Mouse (Mus musculus): ENCODE results near the gene Per3. TPM values are rescaled to one million over a fixed set of nuclear protein-coding genes. Genes with fewer than 3 reads are reported as not detected.

Per3 gene
- total RNA-seq, 2 experiments from 2014 or later = 0.94 to 1.2 TPM

GRCm38 (mm10) chr4:150963711-150964110 lies 80.8 kb downstream of the Per3 start:
- ATAC-seq (ENCODE audit: poor library complexity, severe bottlenecking) = no peak

- no peak for ATAC-seq (ENCODE audit: poor library complexity, severe bottlenecking)
Observed at GRCm38 (mm10) chr4:150962231-150962630, 82.2 kb downstream of the Per3 start.

GRCm38 (mm10) chr4:150958536-150958935 lies 85.9 kb downstream of the Per3 start:
- ATAC-seq (ENCODE audit: poor library complexity, severe bottlenecking) = no peak

GRCm38 (mm10) chr4:150957106-150957458 lies 87.4 kb downstream of the Per3 start:
- no peak for ATAC-seq (ENCODE audit: poor library complexity, severe bottlenecking)

GRCm38 (mm10) chr4:150956369-150957105 lies 87.9 kb downstream of the Per3 start:
- ATAC-seq (ENCODE audit: poor library complexity, severe bottlenecking) = no peak

Other genes starting within 250 kb of the Per3 start
- 1.8 and 3.7 TPM in 2 replicates for gene Errfi1, start 190.7 kb downstream of the Per3 start, total RNA-seq (2015)
- 2.3 and 3.4 TPM in 2 replicates for gene Errfi1, start 190.7 kb downstream of the Per3 start, total RNA-seq (2017)
- 118 and 123 TPM in 2 replicates for gene Park7, start 130.2 kb downstream of the Per3 start, total RNA-seq (2015)
- 153 and 156 TPM in 2 replicates for gene Park7, start 130.2 kb downstream of the Per3 start, total RNA-seq (2017)
- gene Tnfrsf9, start 130.1 kb downstream of the Per3 start, total RNA-seq (2015) = 0.11 and 2.2 TPM in 2 replicates
- gene Tnfrsf9, start 130.1 kb downstream of the Per3 start, total RNA-seq (2017) = 0.26 and 0.81 TPM in 2 replicates
- not detected in 2 replicates for gene Uts2, start 47.6 kb downstream of the Per3 start, total RNA-seq (2015)
- gene Uts2, start 47.6 kb downstream of the Per3 start, total RNA-seq (2017) = not detected in 2 replicates
- 134 and 150 TPM in 2 replicates for gene Vamp3, start 13.3 kb upstream of the Per3 start, total RNA-seq (2015)
- gene Vamp3, start 13.3 kb upstream of the Per3 start, total RNA-seq (2017) = 71.5 and 95.3 TPM in 2 replicates
- gene Gm13090, start 44.9 kb upstream of the Per3 start, total RNA-seq (2015) = not detected in 2 replicates
- not detected in 2 replicates for gene Gm13090, start 44.9 kb upstream of the Per3 start, total RNA-seq (2017)

Data from megakaryocyte, adult 5-6 weeks (primary cell).